Mouse (Mus musculus): ENCODE measurements at regions not wholly inside any gene's neighbourhood (a gene's known extent, or its start where the extent isn't known, plus 50 kb on each side); places are given as distances from the start of the nearest gene placed in this dataset.

DNA sequence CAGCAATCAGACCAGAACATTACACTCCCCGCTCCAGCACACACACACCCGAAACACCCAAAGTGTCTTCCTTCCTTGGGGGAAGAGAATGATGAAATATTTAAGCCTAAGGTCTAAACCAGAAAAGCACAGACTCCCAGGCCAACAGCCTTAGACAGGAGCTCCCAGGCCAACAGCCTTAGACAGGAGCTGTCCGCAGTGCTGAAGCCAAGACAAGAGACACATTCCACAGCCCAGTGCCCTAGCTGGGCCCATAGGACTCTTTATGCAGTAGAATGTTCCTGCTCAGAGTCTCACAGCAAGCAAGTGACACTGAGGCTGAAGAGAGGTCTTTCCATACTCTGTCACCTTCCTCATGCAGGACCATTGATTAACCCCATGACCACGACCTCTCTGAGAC is 253.6 kb downstream of the Mroh4 start:
- H3K4me3 ChIP-seq (replicated peaks): peak overlapping the region; percentile 31
- H3K9me3 ChIP-seq: peaks cover 45% of the 10 kb centered on the region
- TF ChIP-seq FLI1 (IDR thresholded peaks at IDR 0.05; ENCODE audit: low read length) (no peak), GATA1 (IDR thresholded peaks at IDR 0.05; ENCODE audit: borderline replicate concordance, low read length) (no peak)

GRCm38 (mm10) chr15:74379366-74379765 is 256.8 kb downstream of the Mroh4 start:
- no peaks in the 10 kb centered on the region for H3K4me1 ChIP-seq
- H3K36me3 ChIP-seq (replicated peaks; ENCODE audit: low read length): no peaks in the 10 kb centered on the region
- TF ChIP-seq FLI1 (IDR thresholded peaks at IDR 0.05; ENCODE audit: low read length) (no peak), GATA1 (IDR thresholded peaks at IDR 0.05; ENCODE audit: borderline replicate concordance, low read length) (no peak)
- no peaks in the 10 kb centered on the region for H3K27me3 ChIP-seq (replicated peaks)
- H3K4me3 ChIP-seq (replicated peaks): no peak overlapping the region
- peaks cover 45% of the 10 kb centered on the region for H3K9me3 ChIP-seq

More for the DNA sequence above, 253.6 kb downstream of the Mroh4 start:
- Histone ChIP-seq H3K4me1 (no peaks in the 10 kb centered on the region), H3K27me3 (replicated peaks) (no peaks in the 10 kb centered on the region), H3K36me3 (replicated peaks; ENCODE audit: low read length) (no peaks in the 10 kb centered on the region)

DNA sequence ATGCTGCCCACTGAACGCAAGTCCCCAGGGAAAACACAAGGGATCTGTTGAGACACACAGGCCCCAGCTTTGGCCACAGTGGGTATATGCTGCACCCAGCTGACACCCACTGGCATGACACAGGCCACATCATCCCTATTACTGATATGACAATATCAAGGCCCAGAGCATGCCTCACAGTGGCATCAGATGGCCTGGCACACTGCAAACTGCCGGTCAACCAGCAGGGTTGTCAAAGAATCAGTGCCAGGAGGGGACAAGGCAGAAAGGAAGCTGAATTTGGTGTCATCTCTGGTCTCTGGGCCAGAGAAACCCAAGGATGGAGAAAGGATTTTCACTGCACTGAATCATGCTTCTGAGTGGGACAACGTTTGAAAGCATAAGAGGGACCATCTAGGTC is 266.7 kb downstream of the Mroh4 start:
- Histone ChIP-seq H3K27me3 (replicated peaks) (no peaks in the 10 kb centered on the region), H3K4me1 (no peaks in the 10 kb centered on the region), H3K4me3 (replicated peaks) (no peak overlapping the region), H3K9me3 (no peaks in the 10 kb centered on the region), H3K36me3 (replicated peaks; ENCODE audit: low read length) (no peaks in the 10 kb centered on the region)
- no peak for TF ChIP-seq FLI1 (IDR thresholded peaks at IDR 0.05; ENCODE audit: low read length)

DNA sequence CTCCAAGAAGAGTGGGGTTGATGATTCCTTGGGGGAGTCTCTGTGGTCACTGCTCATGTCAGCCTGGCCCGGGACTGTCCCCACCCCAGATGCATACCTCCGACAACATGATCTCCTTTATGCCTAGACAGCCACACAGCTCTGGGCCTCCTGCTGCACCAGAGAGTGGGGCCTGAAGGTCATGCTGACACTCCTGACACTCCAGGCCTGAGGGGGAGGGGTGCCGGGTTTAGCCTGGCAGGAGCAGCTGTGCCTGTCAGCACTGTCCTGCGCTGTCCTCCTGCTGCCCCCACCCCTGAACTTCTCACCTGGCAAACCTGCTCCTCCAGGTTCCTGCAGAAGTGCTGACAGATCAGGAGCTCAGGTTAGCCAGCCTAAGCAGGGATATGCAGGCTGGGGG is 288.2 kb downstream of the Mroh4 start:
- TF ChIP-seq FLI1 (IDR thresholded peaks at IDR 0.05; ENCODE audit: low read length) (no peak), GATA1 (IDR thresholded peaks at IDR 0.05; ENCODE audit: borderline replicate concordance, low read length) (no peak)

DNA sequence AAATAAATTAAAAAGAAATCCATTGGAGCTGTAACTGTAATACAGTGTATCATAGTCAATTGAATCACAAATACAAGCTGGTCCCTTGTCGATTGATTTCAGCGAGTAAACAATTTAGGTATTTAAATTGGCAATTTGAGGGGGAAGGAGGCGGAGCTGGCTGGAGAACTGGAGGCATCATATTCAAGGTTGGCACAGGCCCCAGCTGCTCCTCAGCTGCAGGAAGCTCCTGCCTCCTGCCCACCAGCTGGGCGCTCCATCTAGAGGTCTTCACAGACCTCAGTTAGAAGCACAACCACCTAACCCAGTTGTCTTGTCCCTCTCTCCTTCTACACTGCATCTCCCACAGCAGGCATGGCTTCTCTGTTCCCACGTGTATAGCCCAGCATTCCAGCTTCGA is 292.6 kb downstream of the Mroh4 start:
- Histone ChIP-seq H3K4me3 (replicated peaks) (no peak overlapping the region), H3K9me3 (peaks cover 17% of the 10 kb centered on the region), H3K27me3 (replicated peaks) (peaks cover 2% of the 10 kb centered on the region), H3K36me3 (replicated peaks; ENCODE audit: low read length) (no peaks in the 10 kb centered on the region), H3K4me1 (no peaks in the 10 kb centered on the region)
- TF ChIP-seq FLI1 (IDR thresholded peaks at IDR 0.05; ENCODE audit: low read length) (no peak), GATA1 (IDR thresholded peaks at IDR 0.05; ENCODE audit: borderline replicate concordance, low read length) (no peak)

More for the DNA sequence above, 288.2 kb downstream of the Mroh4 start:
- Histone ChIP-seq H3K27me3 (replicated peaks) (peaks cover 2% of the 10 kb centered on the region), H3K4me1 (no peaks in the 10 kb centered on the region), H3K4me3 (replicated peaks) (no peak overlapping the region), H3K9me3 (peaks cover 15% of the 10 kb centered on the region), H3K36me3 (replicated peaks; ENCODE audit: low read length) (no peaks in the 10 kb centered on the region)

DNA sequence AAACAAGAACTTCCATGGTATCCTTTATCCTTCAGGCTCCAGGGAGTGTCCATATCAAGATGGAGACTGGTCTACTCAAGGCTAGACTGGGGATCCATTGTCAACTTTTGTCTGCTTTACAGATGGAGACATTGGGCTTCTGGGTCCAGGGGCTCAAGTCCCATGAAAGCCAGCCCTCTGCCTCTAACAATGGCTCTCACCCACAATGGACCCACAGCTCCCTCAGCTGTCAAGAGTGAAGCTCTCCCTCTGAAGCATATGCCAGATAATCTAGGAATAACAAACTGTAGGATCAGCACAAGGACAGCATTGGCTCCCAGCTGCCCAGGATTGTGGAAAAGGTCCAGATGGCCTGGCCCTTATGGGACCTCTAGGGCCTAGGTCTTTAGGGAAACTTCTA is 302.3 kb downstream of the Mroh4 start:
- Histone ChIP-seq H3K36me3 (replicated peaks; ENCODE audit: low read length) (no peaks in the 10 kb centered on the region), H3K27me3 (replicated peaks) (no peaks in the 10 kb centered on the region), H3K4me1 (no peaks in the 10 kb centered on the region; the same call in 1 of the 2 replicates), H3K9me3 (peaks cover 37% of the 10 kb centered on the region), H3K4me3 (replicated peaks) (no peak overlapping the region)
- TF ChIP-seq FLI1 (IDR thresholded peaks at IDR 0.05; ENCODE audit: low read length): no peak
- TF ChIP-seq GATA1 (IDR thresholded peaks at IDR 0.05; ENCODE audit: borderline replicate concordance, low read length): no peak

DNA sequence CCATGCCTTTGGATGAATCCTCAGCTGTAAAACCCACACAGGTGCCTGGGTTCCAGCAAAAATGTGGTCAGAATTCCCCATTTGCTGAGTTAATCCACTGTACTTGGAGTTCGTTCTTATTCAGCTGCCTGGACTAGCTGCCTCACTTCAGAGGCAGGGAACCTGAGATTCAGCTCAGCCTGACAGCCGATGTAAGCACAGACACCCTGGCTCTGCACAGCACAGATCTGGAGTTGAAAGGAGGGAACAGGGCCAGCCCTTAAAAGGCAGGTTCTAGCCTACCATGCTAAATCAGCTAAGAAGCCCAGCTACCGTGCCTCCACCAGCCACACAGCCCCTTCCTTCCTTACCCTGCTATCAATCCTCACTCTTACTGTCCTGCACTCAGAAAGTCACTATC is 306.0 kb downstream of the Mroh4 start:
- peaks cover 1% of the 10 kb centered on the region; the same call in 1 of the 2 replicates for H3K9me3 ChIP-seq
- H3K4me1 ChIP-seq: no peaks in the 10 kb centered on the region; the same call in 1 of the 2 replicates
- peaks cover 2% of the 10 kb centered on the region for H3K27me3 ChIP-seq (replicated peaks)
- H3K4me3 ChIP-seq (replicated peaks): no peak overlapping the region
- TF ChIP-seq FLI1 (IDR thresholded peaks at IDR 0.05; ENCODE audit: low read length) (no peak), GATA1 (IDR thresholded peaks at IDR 0.05; ENCODE audit: borderline replicate concordance, low read length) (no peak)
- H3K36me3 ChIP-seq (replicated peaks; ENCODE audit: low read length): no peaks in the 10 kb centered on the region

- Histone ChIP-seq H3K4me3 (replicated peaks) (no peak overlapping the region), H3K36me3 (replicated peaks; ENCODE audit: low read length) (no peaks in the 10 kb centered on the region), H3K9me3 (no peaks in the 10 kb centered on the region), H3K4me1 (no peaks in the 10 kb centered on the region; the same call in 1 of the 2 replicates), H3K27me3 (replicated peaks) (peaks cover 2% of the 10 kb centered on the region)
- no peak for TF ChIP-seq GATA1 (IDR thresholded peaks at IDR 0.05; ENCODE audit: borderline replicate concordance, low read length)
- TF ChIP-seq FLI1 (IDR thresholded peaks at IDR 0.05; ENCODE audit: low read length): no peak
Measured at GRCm38 (mm10) chr15:74329221-74329620, 306.9 kb downstream of the Mroh4 start.

- Histone ChIP-seq H3K36me3 (replicated peaks; ENCODE audit: low read length) (no peaks in the 10 kb centered on the region), H3K4me1 (no peaks in the 10 kb centered on the region), H3K27me3 (replicated peaks) (peaks cover 2% of the 10 kb centered on the region), H3K9me3 (no peaks in the 10 kb centered on the region), H3K4me3 (replicated peaks) (no peak overlapping the region)
- TF ChIP-seq FLI1 (IDR thresholded peaks at IDR 0.05; ENCODE audit: low read length) (no peak), GATA1 (IDR thresholded peaks at IDR 0.05; ENCODE audit: borderline replicate concordance, low read length) (no peak)
Measured at GRCm38 (mm10) chr15:74326661-74327060, 309.5 kb downstream of the Mroh4 start.

- no peak for TF ChIP-seq GATA1 (IDR thresholded peaks at IDR 0.05; ENCODE audit: borderline replicate concordance, low read length)
- no peak for TF ChIP-seq FLI1 (IDR thresholded peaks at IDR 0.05; ENCODE audit: low read length)
- Histone ChIP-seq H3K4me1 (no peaks in the 10 kb centered on the region), H3K36me3 (replicated peaks; ENCODE audit: low read length) (no peaks in the 10 kb centered on the region), H3K9me3 (no peaks in the 10 kb centered on the region), H3K27me3 (replicated peaks) (peaks cover 4% of the 10 kb centered on the region), H3K4me3 (replicated peaks) (no peak overlapping the region)
Measured at GRCm38 (mm10) chr15:74325543-74325942, 310.6 kb downstream of the Mroh4 start.

DNA sequence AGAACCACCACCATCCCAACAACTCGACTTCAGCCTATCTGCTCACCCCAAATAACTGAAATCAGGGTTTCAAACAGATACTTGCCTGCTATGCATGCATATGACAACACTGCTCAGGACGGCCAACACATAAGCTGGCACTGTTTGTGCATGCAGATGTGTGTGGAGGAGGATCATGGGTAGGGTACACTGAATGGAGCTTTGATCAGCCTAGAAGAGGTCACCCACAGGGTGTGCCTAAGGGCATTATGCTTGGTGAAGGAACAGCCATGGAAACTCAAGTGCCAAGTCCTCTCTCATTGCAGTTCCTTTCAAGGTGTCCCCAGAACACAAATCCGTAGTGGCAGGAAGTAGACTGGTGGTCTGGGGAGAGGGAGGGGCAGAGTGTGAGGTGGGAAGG is 316.7 kb downstream of the Mroh4 start:
- Histone ChIP-seq H3K4me3 (replicated peaks) (no peak overlapping the region), H3K4me1 (no peaks in the 10 kb centered on the region), H3K36me3 (replicated peaks; ENCODE audit: low read length) (no peaks in the 10 kb centered on the region), H3K27me3 (replicated peaks) (peaks cover 4% of the 10 kb centered on the region), H3K9me3 (no peaks in the 10 kb centered on the region)
- TF ChIP-seq FLI1 (IDR thresholded peaks at IDR 0.05; ENCODE audit: low read length): no peak
- TF ChIP-seq GATA1 (IDR thresholded peaks at IDR 0.05; ENCODE audit: borderline replicate concordance, low read length): no peak

Data from megakaryocyte, embryonic 14.5 days (primary cell).